Mouse (Mus musculus) left cerebral cortex, postnatal 14 days (tissue): Measurements from ENCODE around the gene Ceacam16. TPM values are rescaled to one million over a fixed set of nuclear protein-coding genes. Genes with fewer than 3 reads are reported as not detected.

ENCODE experiments used
- DNase-seq, 2 experiments: peaks; one replicate each; pipeline ENCODE4 v3.0.0; 2021 to 2022; ENCODE audit warnings: low spot score in 2 of 2, mixed read lengths in 1 of 2
- intact Hi-C: fragments of 180-260 bp; cut with DNase I; formaldehyde crosslinking; loops from one replicate; pipeline ENCODE4 v1.15.1; 2025
- long read RNA-seq, 2 experiments: library from polyadenylated mRNA; stranded (forward); transcript quantifications; one replicate each; pipeline ENCODE4 v2.0.0; 2021
- total RNA-seq, 2 experiments: library from RNA; stranded (reverse); gene quantifications; 2 replicates each; pipeline ENCODE4 v1.2.3; 2021

Ceacam16 gene
- not detected for total RNA-seq
- long read RNA-seq, experiment 1: 0 reads
- long read RNA-seq, experiment 2: 0 reads

DNA sequence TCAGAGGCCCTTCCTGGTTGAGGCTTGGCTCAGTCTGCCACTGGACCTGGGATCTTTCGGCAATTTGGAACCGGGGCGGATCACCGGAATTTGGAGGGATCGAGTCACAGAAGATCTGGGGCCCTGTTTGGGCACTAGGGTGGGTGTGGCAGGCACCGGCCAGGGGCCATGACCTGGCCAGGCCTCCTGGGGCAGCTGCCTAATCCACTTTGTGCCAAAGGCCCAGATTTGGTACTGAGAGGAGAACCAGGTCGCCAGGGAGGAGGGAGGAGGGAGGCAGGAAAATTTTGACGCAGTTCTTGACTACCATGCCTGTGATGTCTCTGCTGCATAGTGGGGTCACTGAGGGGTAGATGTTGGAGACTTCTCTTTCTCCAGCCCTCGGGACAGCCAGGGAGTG, at the start of gene Ceacam16:
Gene Ceacam16, minus strand, starts transcription at position 101 of the 400 bp plus-strand sequence.
- intact Hi-C loops: no loop called here
- DNase-seq: no peak

DNA sequence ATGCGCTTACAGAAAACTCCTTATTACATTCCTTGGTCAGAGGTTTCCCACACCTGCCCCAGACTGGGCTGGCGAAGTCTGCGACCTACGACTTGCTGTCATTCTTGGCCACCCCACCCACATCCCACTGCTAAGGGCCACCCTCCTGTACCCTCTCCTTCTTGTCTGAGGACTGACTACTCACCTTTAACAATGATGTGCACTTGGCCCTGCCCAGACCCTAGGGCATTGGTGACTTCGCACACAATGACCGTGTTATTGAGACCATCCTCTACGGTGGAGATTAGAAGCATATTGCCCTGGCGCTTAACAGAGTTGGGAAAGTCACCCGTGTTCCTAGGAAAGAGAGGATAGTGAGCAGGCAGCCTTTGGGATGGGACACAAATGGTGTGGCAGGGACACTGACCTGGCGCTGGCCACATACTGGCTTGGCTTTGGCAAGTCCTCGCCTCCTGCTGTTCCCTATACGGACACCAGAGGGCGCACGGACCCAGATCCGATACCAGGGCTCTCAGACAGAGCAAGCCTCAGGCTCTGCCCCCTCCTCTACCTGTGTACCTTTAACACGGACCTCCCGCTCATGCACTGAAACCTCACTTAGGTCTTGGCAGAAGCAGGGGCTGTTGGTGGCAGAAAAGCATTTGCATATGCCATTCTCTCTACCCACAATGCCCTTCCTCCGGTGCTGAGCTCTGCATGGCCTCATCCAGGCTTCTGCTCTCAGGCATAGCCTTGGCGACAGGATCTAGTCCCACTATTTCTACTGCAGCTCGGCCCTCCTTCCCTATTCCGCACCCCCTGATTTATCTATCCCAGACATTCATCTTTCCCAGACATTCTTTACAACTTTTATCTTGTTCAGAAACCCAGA, 49.6 kb upstream of the Ceacam16 start:
- intact Hi-C loops: loop anchor here (1.0 kb wide), 1 partner anchor 46 kb away; no protein-coding TSS in a partner anchor
- peak; percentile 70 to 80 for DNase-seq

DNA sequence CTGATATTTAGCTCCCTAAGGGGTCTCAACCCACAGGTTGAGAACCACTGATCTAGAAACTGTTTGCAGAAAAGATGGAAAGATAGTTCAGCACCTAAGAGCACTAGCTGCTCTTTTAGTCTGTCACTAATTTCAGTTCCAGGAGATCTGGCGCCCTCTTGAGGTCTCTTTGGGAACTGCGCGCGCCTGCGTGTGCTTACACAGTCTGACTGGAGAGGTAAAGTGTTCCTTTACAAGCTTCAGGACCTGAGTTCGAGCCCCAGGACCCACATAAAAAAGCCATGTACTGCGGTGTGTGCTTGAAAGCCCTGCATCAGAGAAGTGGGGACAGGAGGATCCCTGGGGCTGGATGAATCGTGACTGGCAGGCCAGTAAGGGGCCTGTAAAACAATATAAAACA, 28.8 kb upstream of the Ceacam16 start:
- DNase-seq: peak; percentile 35 to 53

DNA sequence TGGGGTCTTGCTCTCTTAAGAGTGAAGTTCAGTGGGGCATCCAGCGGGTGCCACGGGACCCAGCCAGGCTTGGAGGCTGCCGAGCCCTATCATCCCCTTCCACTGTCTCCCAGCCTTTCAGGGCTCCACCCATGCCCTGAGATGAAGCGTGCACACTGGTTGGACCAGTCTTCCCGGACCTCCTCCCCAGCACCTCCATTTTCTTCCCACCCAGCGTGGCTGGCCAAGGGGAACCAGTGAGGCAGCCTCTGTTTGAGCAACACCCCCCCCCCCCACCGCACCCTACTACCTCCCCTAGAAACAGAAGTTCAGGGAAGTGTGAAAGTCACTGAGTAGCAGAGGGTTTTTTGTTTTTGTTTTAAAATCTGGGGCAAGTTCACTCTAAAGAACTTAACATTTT, 26.8 kb upstream of the Ceacam16 start, which contains the start of gene Ceacam19:
Gene Ceacam19, minus strand, starts transcription at position 117 of the 400 bp plus-strand sequence.
- intact Hi-C loops: no loop called here
- DNase-seq: no peak

More for the DNA sequence above, 28.8 kb upstream of the Ceacam16 start:
- intact Hi-C loops: no loop called here

DNA sequence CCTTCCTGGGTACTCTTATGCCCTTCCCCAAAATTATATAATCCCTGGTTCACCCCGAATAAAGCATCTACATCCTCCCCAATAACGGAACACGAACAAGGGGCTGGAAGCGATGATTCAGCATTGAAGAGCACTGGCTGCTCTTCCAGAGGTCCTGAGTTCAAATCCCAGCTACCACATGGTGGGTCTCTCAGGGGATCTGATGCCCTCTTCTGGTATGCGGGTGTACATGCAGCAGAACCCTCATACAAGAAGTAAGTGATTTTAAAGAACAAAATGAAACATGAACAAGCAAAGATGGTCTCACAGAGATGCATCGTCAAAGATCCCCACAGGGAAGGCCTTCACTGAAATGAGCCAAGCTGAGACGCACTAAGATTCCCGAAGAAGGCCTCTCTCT, 19.7 kb upstream of the Ceacam16 start:
- intact Hi-C loops: no loop called here
- DNase-seq: no peak

DNA sequence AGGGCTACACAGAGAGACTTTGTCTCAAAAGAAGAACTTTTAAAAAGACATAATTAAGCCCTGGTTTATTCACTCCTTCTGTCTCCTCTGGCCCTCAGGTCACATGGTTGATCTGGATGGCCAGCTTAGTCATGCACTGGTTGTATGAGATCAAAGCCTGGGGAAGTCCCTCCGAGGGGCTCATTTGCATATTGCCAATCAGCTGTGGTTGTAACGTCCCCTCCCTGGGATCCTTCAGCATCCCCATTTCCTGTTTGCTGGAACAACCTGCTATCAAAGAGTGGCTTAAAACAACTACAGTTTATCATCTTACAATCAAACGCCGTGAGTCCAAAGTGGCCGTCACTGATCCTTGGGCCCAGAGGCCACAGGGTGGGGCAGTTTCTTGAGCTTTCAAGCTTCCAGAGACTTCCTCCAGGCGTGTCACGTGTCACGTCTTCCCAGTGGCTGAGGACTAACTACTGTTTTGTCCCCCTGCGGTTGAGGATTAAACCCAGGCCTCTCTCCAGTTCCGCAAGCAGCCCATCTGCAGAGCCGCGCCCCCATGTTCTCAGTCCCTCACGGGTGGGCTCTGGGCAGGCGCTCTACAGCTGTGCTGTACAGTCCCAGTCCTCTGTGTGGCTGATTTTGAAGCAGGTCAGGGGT, 15.8 kb upstream of the Ceacam16 start:
- intact Hi-C loops: loop anchor here (10.0 kb wide), 1 partner anchor 78 kb away; the partner anchor contains the start of gene Igsf23

DNA sequence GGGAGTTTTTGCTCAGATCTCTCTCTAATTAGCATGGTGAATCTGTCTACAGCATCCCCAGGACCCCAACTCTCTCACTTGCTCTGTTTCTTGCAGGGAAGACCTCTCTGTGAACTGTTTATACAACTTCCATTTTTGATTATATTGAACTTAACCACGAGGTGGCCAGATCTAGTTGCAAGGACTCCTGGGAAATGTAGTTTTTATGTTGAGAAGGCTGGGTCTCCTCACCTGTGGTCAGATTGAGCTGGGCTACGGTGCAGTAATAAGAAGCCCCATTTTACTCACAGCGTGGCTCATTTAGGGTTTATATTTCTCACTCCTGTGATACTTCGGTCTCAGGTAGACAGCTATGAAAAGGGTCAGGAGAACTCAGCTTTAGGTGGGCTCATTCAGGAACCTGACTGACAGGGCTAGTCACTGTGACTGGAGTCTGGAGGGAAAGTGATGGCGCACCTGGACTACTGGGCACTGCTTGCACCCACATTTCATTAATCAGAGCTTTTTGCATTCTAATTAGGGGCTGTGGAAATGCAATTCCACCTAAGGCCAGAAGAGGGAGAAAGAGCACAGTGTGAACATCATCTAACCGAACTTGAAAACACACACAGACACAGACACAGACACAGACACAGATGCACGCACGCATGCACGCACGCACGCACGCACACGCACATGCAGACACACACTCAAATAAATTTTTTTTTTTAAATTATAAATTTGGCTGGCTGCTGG, 15.0 kb upstream of the Ceacam16 start:
- DNase-seq: peak; percentile 68 to 72
- intact Hi-C loops: loop anchor here (10.0 kb wide), 1 partner anchor 79 kb away; the partner anchor contains the start of gene Igsf23

More for the DNA sequence above, 15.8 kb upstream of the Ceacam16 start:
- no peak for DNase-seq

DNA sequence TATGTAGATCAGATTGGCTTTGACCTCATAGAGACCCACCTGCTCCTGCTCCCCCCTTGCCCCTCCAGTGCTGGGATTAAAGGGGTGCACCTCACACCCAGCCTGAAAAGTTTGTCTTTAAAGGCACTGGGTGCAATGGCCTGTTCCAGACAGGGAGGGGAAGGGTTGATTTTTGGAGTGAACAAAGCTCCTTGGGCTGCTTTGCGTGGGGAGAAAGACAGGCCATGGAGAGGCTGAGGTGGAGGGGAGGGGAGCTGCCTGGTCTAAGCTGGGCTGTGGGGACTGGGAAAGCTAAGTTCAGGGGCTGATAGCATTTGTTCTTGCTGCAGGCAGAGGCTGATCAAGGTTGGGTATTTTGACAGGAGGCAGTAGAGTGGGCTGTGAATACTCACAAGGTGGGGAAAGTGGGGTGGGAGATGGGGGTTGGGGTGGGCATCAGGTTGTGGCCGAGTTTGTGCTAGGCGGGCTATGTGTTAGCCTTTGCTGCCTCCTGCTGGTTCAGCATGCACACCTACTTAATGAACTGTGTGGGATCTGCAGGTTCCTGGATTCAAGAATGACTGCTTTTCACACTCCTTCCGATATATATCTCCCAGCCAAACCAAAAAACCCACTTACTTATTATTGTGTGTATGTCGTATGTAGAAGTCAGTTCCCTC, 11.0 kb upstream of the Ceacam16 start:
- peak in 1 of 2 experiments; percentile 21 for DNase-seq
- intact Hi-C loops: loop anchor here (5.0 to 10.0 kb wide), 2 partner anchors 70 to 83 kb away; partner anchors contain the start of gene Igsf23

DNA sequence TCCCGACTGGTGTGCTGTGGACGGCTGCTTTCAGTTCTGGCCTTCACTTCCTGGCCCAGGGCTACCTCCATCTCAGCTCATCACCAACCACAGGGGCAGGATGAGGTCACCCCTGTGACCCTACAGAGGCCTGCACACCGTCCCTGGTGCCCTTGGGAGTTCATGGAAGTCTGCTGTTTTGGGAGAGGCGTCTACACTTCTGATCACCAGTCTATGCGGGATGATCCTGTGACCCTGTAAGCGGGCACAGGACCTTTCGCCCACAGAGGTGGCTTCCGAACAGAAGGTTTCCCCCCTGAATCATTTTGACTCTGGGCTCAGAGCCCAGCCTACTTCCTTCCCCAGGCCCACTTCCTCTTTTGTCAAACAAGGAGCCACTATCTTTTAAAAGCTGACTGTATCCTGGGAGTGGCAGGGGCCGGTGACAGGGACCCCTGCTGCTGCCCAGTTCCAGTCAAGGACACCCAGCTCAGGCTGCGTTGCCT, 10.1 kb upstream of the Ceacam16 start:
- intact Hi-C loops: loop anchor here (5.0 to 10.0 kb wide), 2 partner anchors 69 to 84 kb away; partner anchors contain the start of gene Igsf23
- no peak for DNase-seq

DNA sequence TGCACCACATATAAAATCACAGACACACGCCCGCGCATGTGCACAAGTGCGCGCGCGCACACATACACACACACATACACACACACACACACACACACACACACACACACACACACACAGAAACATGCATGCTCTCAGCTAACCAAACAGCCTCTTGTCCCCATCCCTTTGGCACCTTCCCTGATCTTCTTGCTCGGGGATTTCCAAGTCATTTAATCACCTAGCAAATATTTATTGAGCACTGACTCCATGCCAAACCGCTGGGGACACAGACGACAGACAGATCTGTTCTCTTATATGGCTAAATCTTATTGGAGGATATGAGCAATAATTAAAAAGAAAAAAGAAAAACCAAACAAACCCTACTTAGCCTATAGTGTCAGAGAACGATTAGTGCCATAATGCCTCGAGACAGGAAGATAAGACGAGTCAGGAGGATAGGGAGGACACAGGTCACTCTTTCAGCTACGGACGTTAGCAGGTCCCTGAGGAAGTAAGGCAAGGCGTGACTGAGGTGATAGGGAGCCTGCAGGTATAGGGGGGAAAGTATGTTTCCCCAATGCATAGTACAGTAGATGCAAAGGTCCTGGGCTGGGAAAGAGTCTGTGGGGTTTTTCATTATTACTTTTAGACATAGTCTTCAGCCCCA, 6.8 kb upstream of the Ceacam16 start:
- intact Hi-C loops: no loop called here
- DNase-seq: no peak

DNA sequence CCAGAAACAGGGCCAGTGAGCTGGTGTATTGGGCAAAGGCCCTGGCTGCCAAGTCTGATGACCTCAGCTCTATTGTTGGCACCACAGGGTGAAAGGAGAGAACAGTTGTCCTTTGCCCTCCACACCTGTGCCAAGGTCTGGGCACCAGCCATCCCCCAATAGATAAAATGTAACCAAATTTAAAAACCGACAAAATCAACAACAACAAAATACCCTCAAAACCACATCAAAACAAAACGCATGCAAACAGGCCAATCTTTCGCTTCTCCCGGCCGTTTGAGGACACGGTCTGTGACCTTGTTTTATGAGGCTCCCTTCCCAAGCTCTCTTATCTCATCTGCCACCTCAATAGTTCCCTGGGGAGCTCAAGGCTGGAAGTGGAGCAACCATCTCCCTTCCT, 5.4 kb upstream of the Ceacam16 start:
- intact Hi-C loops: no loop called here
- DNase-seq: no peak

DNA sequence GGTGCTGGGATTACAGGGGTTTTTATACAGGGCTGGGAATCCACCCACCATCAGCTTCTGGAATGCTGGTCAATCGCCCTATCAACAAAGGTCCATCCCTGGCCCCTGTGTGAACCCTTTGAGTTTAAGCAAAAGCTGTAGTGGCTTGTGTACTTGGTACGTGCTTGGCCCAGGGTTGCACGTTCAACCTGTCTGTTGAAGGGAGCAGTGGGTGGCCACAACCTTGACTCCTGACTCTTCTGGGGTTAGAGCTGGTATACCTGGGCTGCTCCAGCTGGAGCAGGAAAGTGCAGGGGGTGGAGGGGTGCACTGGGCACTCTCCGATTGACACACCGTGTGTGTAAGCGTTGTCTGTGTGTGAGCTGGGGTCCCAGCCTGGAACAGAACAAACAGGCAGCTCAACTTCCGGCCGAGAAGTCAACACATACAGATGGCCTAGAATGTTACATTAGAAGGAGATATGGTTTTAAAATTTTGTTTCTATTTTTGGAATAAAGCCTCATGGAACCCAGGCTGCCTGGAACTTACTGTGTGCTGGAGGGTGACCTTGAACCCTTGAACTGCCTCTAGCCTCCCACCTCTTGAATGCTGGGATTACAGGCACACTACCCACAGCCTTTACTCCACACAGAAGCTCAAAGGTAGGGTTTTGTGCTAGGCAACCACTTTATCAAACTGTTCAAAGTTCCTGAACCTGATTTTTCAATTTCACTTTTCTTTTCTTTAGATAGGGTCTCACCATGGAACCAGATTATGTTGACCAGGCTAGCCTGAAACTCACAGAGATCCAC, 4.3 kb upstream of the Ceacam16 start:
- no peak for DNase-seq
- intact Hi-C loops: no loop called here

DNA sequence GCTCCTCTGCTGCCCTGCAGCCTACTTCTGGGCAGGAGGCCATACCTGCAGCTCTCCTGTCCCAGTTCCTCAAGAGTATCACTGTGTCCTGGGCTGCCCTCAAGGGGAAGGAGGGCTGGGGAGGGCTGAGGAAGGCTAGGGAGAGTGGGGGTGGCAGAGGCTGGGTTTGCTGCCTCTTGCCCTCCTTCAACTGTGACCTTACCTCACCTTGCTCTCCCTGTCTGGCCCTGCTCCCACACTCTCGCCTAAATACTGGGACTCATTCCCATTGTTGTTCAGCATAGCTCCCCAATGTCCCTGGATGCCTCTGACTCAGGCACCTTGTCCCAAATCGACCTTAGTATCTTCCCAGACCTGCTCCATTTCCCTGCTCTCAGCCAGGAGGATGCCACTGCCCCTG, 3.1 kb upstream of the Ceacam16 start:
- intact Hi-C loops: no loop called here
- no peak for DNase-seq

DNA sequence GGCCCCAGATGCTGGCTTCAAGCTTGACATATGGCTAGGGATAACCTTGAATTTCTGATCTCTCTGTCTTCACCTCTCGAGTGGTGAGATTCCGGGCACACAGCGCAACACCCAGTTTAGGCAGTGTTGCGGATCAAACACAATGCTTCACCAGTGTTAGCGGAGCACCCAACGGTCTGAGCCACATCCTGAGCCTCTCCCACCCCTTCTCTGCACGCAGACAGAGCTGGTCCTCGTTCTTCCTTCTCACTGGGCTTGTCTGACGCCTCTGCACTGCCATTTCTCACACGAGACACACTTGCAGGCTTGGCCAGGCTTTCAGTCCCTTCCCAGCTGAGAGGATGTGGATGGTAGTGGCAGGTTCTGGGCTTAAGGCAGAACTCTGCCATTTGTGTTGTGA, 1.4 kb downstream of the Ceacam16 start:
- intact Hi-C loops: no loop called here

DNA sequence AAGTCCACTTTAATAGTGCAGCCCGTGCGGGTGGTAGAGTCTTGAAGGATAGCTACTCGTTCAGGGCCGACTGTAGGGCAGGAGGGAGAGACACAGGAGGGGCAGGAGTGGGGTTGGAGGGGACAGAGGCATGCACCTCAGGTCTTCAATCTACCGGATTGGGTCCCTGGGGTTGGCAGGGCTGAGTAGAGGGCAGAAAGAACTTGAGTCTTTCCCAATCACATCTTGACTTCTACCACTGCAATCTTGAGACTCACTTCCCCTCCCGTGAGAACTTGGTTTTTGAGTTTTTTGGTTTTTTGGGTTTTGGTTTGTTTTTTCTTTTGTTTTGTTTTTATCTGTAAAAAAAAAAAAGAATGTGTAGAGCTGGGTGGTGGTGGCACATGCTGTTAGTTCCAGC, 4.8 kb downstream of the Ceacam16 start:
- intact Hi-C loops: no loop called here
- no peak for DNase-seq

More for the DNA sequence above, 1.4 kb downstream of the Ceacam16 start:
- DNase-seq: no peak

DNA sequence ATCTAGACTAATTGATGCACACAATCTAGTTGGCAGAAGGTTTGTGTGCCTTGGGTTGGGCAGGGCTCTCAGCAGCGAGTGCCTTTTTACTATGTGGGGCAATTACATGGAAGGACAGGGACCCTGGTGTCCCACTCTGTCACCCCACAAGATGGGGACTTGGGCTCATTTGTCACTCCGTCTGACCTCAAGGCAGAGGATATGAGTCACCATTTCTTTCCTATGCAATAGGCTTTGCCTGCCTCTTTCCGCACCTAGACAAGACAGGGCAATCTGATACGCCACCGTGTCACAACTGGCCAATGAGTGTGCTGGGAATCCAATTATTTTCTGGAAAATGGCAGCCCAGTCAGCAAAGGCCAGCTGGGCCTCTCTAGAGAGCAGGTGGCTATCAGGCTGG, 5.4 kb downstream of the Ceacam16 start:
- DNase-seq: no peak
- intact Hi-C loops: no loop called here

DNA sequence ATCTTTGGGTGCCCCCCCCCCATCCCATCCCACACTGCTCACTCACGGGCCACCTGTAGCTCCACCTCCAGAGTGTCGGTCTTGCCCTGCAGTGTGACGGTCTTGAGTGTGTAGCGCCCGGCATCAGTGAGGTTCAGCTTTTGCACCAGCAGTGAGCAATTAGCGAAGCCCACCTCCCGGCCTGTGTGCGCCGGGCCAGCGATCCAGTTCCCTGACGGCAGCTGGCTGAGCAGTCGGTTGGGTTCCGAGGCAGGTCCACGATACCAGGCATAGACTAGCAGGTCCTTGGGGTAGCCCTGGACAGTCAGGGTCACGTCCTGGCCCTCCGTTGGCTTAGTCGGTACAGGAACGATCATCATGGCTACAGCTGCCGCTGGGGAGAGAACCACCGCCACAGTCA, 7.6 kb downstream of the Ceacam16 start:
- no peak for DNase-seq
- intact Hi-C loops: no loop called here
